Mouse (Mus musculus) liver, embryonic 16.5 days (tissue): ENCODE measurements at regions not wholly inside any gene's neighbourhood (a gene's known extent, or its start where the extent isn't known, plus 50 kb on each side); places are given as distances from the start of the nearest gene placed in this dataset.

ENCODE experiments used
- ATAC-seq: fragments of 200-750 bp; cut with Nextera tagmentation; 2 replicates; pipeline ENCODE4 v1.8.0; 2017; ENCODE audit warnings: low read depth, mild to moderate bottlenecking, moderate number of reproducible peaks, moderate library complexity
- H3K27ac ChIP-seq: fragments of 300-500 bp; sonication (generic); 2 replicates; pipeline ENCODE4 v1.5.1; 2014; ENCODE audit warnings: mild to moderate bottlenecking, low read length
- H3K27me3 ChIP-seq: fragments of 300-500 bp; sonication (generic); 2 replicates; pipeline ENCODE4 v1.6.1; 2014; ENCODE audit warnings: low read depth, low read length, mixed read lengths; ENCODE audit not compliant: control insufficient read depth, insufficient read depth
- H3K36me3 ChIP-seq: fragments of 300-500 bp; sonication (generic); 2 replicates; pipeline ENCODE4 v1.6.1; 2014; ENCODE audit warnings: mild to moderate bottlenecking; ENCODE audit not compliant: control insufficient read depth, insufficient read depth
- H3K4me1 ChIP-seq: fragments of 300-500 bp; sonication (generic); 2 replicates; pipeline ENCODE4 v1.6.1; 2014; ENCODE audit warnings: low read depth, low read length, mixed read lengths; ENCODE audit not compliant: control insufficient read depth
- H3K4me2 ChIP-seq: fragments of 300-500 bp; sonication (generic); 2 replicates; pipeline ENCODE4 v1.6.1; 2014; ENCODE audit warnings: low read depth, low read length, mixed read lengths
- H3K4me3 ChIP-seq: fragments of 300-500 bp; sonication (generic); 2 replicates; pipeline ENCODE4 v1.5.1; 2014; ENCODE audit warnings: low read depth, mild to moderate bottlenecking, low read length
- H3K9ac ChIP-seq: fragments of 300-500 bp; sonication (generic); 2 replicates; pipeline ENCODE4 v1.6.1; 2014; ENCODE audit warnings: low read depth, low read length
- H3K9me3 ChIP-seq: fragments of 300-500 bp; sonication (generic); replicated peaks from 2 replicates; pipeline ENCODE4 v1.6.1; 2016; ENCODE audit warnings: low read length; ENCODE audit not compliant: control insufficient read depth
- whole genome bisulfite sequencing: fragments of 180-500 bp; shearing (Covaris S2); extraction: QIAGEN DNeasy Blood & Tissue Kit; methylation state at CpG from one replicate; pipeline ENCODE4 v1.1.7; 2014; ENCODE audit not compliant: insufficient replicate concordance; 5-methylcytosine and 5-hydroxymethylcytosine counted together

DNA sequence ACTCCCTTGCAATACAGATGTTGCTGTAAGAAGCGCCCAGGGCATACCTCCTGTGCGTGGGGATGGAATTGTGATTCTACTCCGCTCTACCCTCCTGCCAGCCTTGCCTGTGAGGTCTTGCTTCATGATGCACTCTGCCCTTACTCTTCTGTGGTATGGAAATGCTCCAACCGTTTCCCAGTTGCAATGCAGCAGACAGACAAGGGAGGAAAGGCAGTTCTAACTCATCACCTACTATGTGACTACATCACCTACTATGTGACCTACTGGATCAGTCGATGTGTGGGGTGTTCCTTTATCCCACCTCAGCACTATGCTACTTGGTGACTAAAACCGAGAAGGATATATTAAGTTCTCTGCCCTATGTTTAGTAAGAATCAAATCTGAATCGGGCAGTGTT, 269.1 kb downstream of the Tcf7l2 start:
- H3K4me2 ChIP-seq: no peak overlapping the region
- 66% methylated on average over 7 of the region's 7 CpGs for WGBS
- no peak overlapping the region for H3K27ac ChIP-seq
- H3K36me3 ChIP-seq: no peaks in the 10 kb centered on the region
- no peak overlapping the region for H3K4me3 ChIP-seq
- H3K27me3 ChIP-seq: no peaks in the 10 kb centered on the region; the same call in 1 of the 2 replicates
- no peaks in the 10 kb centered on the region for H3K4me1 ChIP-seq
- H3K9me3 ChIP-seq: 0 out of 2 replicates have a peak, but pooled peaks cover 2% of the 10 kb centered on the region
- no peak overlapping the region for H3K9ac ChIP-seq
- ATAC-seq: no peak

DNA sequence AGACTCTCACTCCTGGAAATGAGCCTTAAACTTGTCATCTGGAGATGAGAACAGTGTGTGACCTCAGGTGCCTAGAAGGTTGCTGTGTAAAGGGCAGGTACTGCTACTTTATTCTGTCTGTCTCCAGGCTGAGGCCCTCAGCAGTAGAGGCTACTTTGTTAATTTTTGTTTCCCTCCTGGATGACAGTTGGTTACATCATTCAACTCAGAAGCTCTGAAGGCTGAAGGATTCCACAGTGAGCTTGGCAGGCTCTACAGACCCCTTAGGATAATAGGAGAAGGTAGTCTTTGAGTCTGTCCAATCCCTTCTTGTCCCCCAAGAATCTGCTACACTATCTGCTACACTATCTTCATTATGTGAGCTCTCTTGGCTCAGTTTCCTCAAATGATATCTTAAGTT, 269.7 kb downstream of the Tcf7l2 start:
- H3K4me3 ChIP-seq: no peak overlapping the region
- no peak for ATAC-seq
- H3K9me3 ChIP-seq: 0 out of 2 replicates have a peak, but pooled peaks cover 2% of the 10 kb centered on the region
- H3K4me1 ChIP-seq: no peaks in the 10 kb centered on the region
- no peak overlapping the region for H3K9ac ChIP-seq
- no peak overlapping the region for H3K27ac ChIP-seq
- H3K27me3 ChIP-seq: no peaks in the 10 kb centered on the region; the same call in 1 of the 2 replicates
- H3K36me3 ChIP-seq: no peaks in the 10 kb centered on the region
- no peak overlapping the region for H3K4me2 ChIP-seq

DNA sequence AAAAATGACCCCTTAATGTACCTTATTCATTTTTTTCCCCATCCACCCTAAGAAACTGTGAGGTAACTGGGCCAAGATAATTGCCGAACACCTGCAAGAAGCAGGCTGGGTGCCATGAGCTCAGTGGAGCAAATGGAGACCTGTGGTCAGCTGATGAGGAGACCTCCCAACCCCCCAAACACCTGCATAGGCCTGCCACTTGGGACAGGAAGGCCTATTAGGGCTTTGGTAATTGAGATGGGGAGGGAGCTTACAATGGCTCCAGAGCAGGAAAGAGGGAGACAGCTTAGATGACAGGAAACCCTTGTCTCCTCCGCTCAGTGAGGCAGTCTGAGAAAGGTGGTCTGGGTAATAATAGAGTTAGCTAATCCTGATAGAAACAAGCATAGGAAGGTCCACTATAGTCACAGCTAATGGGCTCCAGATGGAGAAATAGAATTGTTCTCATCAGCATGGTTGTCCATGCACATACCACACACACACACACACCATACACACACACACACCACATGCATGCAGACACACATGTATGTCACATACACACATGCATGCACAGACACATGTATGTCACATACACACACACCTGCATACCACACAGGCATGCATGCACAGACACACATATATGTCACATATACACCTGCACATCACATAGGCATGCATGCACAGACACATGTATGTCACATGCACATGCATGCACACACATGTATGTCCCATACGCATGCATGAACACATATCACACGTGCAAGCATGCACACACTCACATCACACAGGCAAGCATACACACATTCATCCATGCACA, 270.2 kb upstream of the Habp2 start:
- no peaks in the 10 kb centered on the region for H3K9me3 ChIP-seq
- H3K4me1 ChIP-seq: no peaks in the 10 kb centered on the region
- no peak overlapping the region for H3K4me3 ChIP-seq
- no peaks in the 10 kb centered on the region; the same call in 1 of the 2 replicates for H3K27me3 ChIP-seq
- no peaks in the 10 kb centered on the region for H3K36me3 ChIP-seq
- H3K27ac ChIP-seq: no peak overlapping the region
- no peak for ATAC-seq
- H3K4me2 ChIP-seq: no peak overlapping the region
- 63% methylated on average over 4 of the region's 4 CpGs for WGBS
- H3K9ac ChIP-seq: no peak overlapping the region

DNA sequence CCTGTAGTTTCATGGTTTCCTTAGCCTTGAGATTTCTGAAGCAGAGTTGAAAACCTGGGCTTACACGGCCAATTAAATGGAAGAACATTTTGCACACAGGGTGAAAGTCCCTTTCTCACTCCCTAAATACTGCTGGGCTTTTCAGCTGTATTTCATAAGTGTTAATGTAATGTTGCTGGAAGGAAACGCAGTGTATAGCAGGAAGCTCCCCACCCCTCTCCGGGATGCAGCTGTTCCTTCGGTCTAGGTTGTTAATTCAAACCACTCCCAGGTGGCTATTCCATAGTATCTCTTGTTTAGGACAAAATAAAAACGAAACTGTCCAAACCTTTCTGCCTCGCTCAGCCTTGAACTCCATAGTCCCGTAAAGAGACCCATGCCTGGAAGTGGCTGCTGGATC, 269.4 kb upstream of the Habp2 start:
- Histone ChIP-seq H3K36me3 (no peaks in the 10 kb centered on the region), H3K4me2 (no peak overlapping the region), H3K27me3 (no peaks in the 10 kb centered on the region; the same call in 1 of the 2 replicates), H3K4me1 (no peaks in the 10 kb centered on the region), H3K4me3 (no peak overlapping the region), H3K9me3 (no peaks in the 10 kb centered on the region), H3K9ac (no peak overlapping the region), H3K27ac (no peak overlapping the region)
- WGBS: 42% methylated on average over 7 of the region's 7 CpGs
- no peak for ATAC-seq

DNA sequence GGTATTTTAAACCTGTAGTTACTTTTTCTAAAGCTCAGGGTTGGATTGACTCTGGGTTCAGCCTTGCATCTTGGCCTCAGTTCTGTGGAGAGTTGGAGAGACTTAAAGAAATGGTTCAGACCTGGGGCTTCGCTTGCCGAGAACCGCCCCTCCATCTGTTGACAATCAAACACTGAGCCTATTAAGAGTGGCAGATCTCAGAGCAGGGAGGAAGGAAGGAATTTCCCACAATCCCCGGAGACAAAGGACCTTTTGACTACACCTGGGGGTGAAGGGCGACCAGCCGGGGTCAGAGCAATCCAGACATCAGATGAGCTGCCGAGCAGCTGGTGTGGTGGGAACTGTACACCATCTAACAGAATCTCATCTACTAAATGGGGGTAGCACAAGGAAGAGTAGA, 267.8 kb upstream of the Habp2 start:
- no peak for ATAC-seq
- no peak overlapping the region for H3K4me3 ChIP-seq
- H3K4me2 ChIP-seq: no peak overlapping the region
- no peaks in the 10 kb centered on the region for H3K27me3 ChIP-seq
- no peaks in the 10 kb centered on the region for H3K4me1 ChIP-seq
- no peaks in the 10 kb centered on the region for H3K9me3 ChIP-seq
- 58% methylated on average over 7 of the region's 7 CpGs for WGBS
- H3K27ac ChIP-seq: no peak overlapping the region
- H3K9ac ChIP-seq: no peak overlapping the region
- H3K36me3 ChIP-seq: no peaks in the 10 kb centered on the region

DNA sequence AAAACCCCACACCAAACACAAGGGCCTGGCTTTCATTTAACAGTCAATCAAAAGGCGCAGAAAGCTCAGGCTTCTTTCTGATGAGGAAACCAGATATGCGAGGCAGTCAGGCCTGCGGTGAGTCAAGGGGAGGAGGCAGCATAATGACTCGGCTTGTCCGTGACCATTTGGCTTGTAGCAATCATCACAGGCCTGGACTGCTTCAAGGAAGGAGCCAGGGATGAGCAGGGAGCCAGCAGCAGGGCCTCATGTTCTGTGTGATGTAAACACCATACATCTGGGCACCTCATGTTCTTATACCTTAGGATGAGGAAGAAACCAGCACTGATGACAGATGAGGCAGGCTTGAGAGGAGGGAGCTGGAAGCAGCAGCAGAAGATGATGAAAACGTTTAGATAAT, 264.6 kb upstream of the Habp2 start:
- no peaks in the 10 kb centered on the region for H3K36me3 ChIP-seq
- no peak overlapping the region for H3K4me2 ChIP-seq
- 28% methylated on average over 6 of the region's 6 CpGs for WGBS
- no peaks in the 10 kb centered on the region for H3K27me3 ChIP-seq
- no peaks in the 10 kb centered on the region for H3K9me3 ChIP-seq
- H3K4me3 ChIP-seq: no peak overlapping the region
- no peak for ATAC-seq
- no peak overlapping the region for H3K27ac ChIP-seq
- H3K9ac ChIP-seq: no peak overlapping the region
- H3K4me1 ChIP-seq: no peaks in the 10 kb centered on the region

DNA sequence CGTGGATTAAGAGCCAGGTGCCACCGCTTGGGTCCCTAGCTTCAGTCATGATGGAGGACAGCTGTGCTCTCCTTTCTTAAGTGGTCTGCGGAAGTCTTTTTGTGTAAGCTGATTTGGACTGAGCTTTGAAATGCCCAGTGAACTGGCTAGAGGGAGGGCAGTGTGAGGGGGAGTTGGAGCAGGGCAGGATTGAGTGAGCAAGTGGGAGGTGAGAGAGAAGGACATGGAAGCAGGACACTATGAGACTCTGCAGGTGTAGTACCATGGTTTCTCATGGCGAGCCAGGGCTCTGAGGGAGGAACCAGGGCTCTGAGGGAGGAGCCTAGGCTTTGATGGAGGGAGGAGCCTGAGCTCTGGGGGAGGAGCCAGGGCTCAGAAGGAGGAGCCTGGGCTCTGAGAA, 262.3 kb upstream of the Habp2 start:
- Histone ChIP-seq H3K9ac (no peak overlapping the region), H3K4me2 (no peak overlapping the region), H3K4me1 (no peaks in the 10 kb centered on the region), H3K4me3 (no peak overlapping the region), H3K27ac (no peak overlapping the region), H3K36me3 (no peaks in the 10 kb centered on the region), H3K9me3 (no peaks in the 10 kb centered on the region), H3K27me3 (no peaks in the 10 kb centered on the region)
- WGBS: 68% methylated on average over 4 of the region's 4 CpGs
- ATAC-seq: no peak

DNA sequence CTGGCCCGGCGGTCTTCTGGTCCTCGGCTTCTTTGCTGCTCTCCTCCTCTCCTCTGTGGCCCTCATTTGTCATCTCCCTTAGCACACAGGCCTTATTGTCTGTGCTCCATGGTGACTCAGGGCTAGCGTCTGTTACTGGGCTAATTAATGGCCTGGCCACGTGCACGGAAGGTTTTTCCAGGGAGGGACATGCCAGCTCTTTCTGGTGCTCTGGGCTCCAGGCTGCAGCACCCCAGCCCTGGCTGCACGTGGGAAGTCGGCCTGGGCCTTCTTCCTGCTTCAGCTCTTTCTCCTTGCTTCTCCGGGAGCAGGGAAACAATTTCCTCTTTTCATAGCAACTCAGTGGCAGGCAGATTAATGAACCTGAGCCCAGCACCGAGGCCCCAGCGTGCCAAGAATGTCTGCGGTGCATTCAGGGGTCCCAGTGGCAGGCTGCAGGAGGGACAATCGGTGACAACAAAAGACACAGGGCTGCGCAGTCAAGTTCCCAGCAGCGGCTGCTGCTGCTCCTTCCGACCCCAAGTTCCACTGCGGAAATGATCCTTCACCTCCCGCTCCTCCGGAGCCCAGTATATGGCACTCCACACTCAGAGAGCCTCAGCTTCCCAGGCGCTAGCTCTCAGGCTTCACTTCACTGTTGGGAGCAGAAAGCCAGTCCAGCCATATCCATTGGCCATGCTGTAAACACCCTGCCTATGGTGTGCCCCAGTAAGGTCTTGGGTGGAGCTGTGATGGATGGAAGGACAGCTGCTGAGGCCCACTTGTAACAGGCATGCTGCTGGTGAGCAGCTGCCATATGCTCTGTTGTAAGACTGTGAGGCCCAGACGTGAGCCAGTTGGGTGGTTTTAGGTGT, 257.3 kb upstream of the Habp2 start:
- Histone ChIP-seq H3K9ac (no peak overlapping the region), H3K4me2 (no peak overlapping the region), H3K4me1 (no peaks in the 10 kb centered on the region), H3K9me3 (no peaks in the 10 kb centered on the region), H3K36me3 (no peaks in the 10 kb centered on the region), H3K27me3 (no peaks in the 10 kb centered on the region), H3K4me3 (no peak overlapping the region), H3K27ac (no peak overlapping the region)
- 37% methylated on average over 21 of the region's 21 CpGs for WGBS
- ATAC-seq: no peak

DNA sequence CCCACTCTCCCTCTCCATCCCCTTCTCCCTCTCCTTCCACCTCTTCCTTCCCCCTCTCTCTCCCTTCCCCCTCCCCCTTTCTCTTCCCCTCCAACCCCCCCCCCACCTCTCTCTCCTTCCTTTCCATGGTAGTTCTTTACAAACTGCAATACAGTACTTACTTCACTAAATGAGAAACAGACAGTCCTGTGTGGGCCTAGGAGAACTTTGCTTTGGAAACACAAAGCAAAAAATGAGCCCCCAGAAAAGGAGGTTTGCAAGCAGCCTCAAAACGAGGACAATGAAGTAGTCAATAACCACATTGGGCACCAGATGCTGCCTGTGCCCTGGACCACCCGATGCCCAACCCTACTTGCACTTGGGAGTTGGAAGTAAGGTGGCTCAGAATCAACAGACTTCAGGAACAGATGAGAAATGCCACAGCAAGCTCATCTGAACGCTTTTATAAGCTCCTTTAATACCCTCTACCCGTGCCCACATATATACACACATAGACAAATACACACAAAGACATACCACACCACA, 256.5 kb upstream of the Habp2 start:
- Histone ChIP-seq H3K36me3 (no peaks in the 10 kb centered on the region), H3K27me3 (no peaks in the 10 kb centered on the region), H3K4me2 (no peak overlapping the region), H3K4me3 (no peak overlapping the region), H3K9ac (no peak overlapping the region), H3K9me3 (no peaks in the 10 kb centered on the region), H3K4me1 (no peaks in the 10 kb centered on the region), H3K27ac (no peak overlapping the region)
- ATAC-seq: no peak
- WGBS: 66% methylated on average over 4 of the region's 4 CpGs
